Mouse (Mus musculus) kidney, postnatal 0 days (tissue): ENCODE results near the gene Nhsl2. TPM values are rescaled to one million over a fixed set of nuclear protein-coding genes. Genes with fewer than 3 reads are reported as not detected.

ENCODE experiments used
- ATAC-seq: fragments of 200-750 bp; cut with Nextera tagmentation; replicated peaks from 2 replicates; pipeline ENCODE4 v1.8.0; 2017; ENCODE audit warnings: low read depth, moderate number of reproducible peaks, moderate TSS enrichment, moderate library complexity; ENCODE audit not compliant: low FRiP score
- DNase-seq: peaks from one replicate; pipeline ENCODE4 v3.0.0-alpha.2; 2016; ENCODE audit warnings: low spot score
- H3K27ac ChIP-seq: fragments of 300-500 bp; sonication (generic); 2 replicates; pipeline ENCODE4 v1.5.1; 2014; ENCODE audit warnings: mild to moderate bottlenecking
- H3K27me3 ChIP-seq: fragments of 300-500 bp; sonication (generic); 2 replicates; pipeline ENCODE4 v1.6.1; 2014; ENCODE audit warnings: low read length, mixed read lengths; ENCODE audit not compliant: insufficient read depth
- H3K36me3 ChIP-seq: fragments of 300-500 bp; sonication (generic); 2 replicates; pipeline ENCODE4 v1.6.1; 2014; ENCODE audit warnings: low read length, mixed read lengths; ENCODE audit not compliant: insufficient read depth
- H3K4me1 ChIP-seq: fragments of 300-500 bp; sonication (generic); replicated peaks from 2 replicates; pipeline ENCODE4 v1.6.1; 2014; ENCODE audit warnings: antibody characterized with exemption, low read length, mixed read lengths; ENCODE audit not compliant: insufficient read depth
- H3K4me2 ChIP-seq: fragments of 300-500 bp; sonication (generic); 2 replicates; pipeline ENCODE4 v1.6.1; 2014; ENCODE audit warnings: mild to moderate bottlenecking, low read length, moderate library complexity, mixed read lengths
- H3K4me3 ChIP-seq: fragments of 300-500 bp; sonication (generic); replicated peaks from 2 replicates; pipeline ENCODE4 v1.5.1; 2014; ENCODE audit warnings: low read depth, low read length
- H3K9ac ChIP-seq: fragments of 300-500 bp; sonication (generic); 2 replicates; pipeline ENCODE4 v1.6.1; 2014; ENCODE audit warnings: low read depth, low read length
- H3K9me3 ChIP-seq: fragments of 300-500 bp; sonication (generic); replicated peaks from 2 replicates; pipeline ENCODE4 v1.6.1; 2016; ENCODE audit warnings: low read length, inconsistent platforms, mixed read lengths
- CTCF ChIP-seq: IDR thresholded peaks from 2 replicates; pipeline ENCODE4 v1.5.1; 2016; ENCODE audit warnings: antibody characterized with exemption, low read depth, mild to moderate bottlenecking, moderate library complexity
- WGBS: fragments of 180-500 bp; shearing (Covaris S2); extraction: QIAGEN DNeasy Blood & Tissue Kit; methylation state at CpG from one replicate; pipeline ENCODE4 v1.1.7; 2014; 5-methylcytosine and 5-hydroxymethylcytosine counted together
- polyA plus RNA-seq: library from polyadenylated mRNA; unstranded; fragments of >200 nt; fragmentation: Nextera tagmentation; extraction: Ambion mirVana; gene quantifications from 2 replicates; pipeline ENCODE4 v1.2.1, GENCODE M21; 2015

The Nhsl2 gene
- polyA plus RNA-seq, 1 experiment from 2014 or later: 4.9 TPM

- Histone ChIP-seq H3K27ac (no peak overlapping the region), H3K27me3 (no peaks in the 10 kb centered on the region), H3K36me3 (no peaks in the 10 kb centered on the region), H3K4me3 (no peak overlapping the region), H3K4me1 (no peaks in the 10 kb centered on the region; the same call in 1 of the 2 replicates), H3K9me3 (no peaks in the 10 kb centered on the region), H3K9ac (no peak overlapping the region), H3K4me2 (no peak overlapping the region)
- WGBS: 46% methylated on average over 2 of the region's 2 CpGs
- peak; percentile 65 for TF ChIP-seq CTCF
- ATAC-seq: no peak
- peak; percentile 34 for DNase-seq
These were observed 132.3 kb downstream of the Nhsl2 start for GRCm38 (mm10) chrX:101981450-101981849.

DNA sequence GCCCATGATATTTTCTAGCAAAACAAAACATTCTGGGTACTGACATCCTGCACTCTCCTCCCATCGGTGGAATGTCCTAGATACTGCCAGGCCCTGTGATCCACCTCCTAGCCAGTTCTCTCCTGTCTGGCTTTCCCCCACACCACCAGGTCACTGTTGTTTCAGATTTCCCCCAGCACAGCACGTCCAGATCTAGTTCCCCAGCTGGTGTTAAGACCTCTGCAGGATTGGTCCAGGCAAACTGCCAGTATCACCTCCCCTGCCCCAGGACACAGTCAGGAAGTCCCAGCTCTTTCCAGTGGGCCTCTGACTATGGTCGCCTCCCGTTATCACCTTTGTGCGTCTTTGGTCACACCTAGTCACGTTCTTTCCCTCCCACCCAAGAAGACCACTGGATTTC, 134.5 kb downstream of the Nhsl2 start:
- no peaks in the 10 kb centered on the region; the same call in 1 of the 2 replicates for H3K4me1 ChIP-seq
- 35% methylated on average over 6 of the region's 6 CpGs for WGBS
- no peak overlapping the region for H3K4me3 ChIP-seq
- no peak overlapping the region for H3K27ac ChIP-seq
- H3K36me3 ChIP-seq: no peaks in the 10 kb centered on the region
- TF ChIP-seq CTCF: no peak
- H3K9ac ChIP-seq: no peak overlapping the region
- H3K27me3 ChIP-seq: no peaks in the 10 kb centered on the region
- H3K4me2 ChIP-seq: no peak overlapping the region
- DNase-seq (no peak), ATAC-seq (no peak)
- H3K9me3 ChIP-seq: no peaks in the 10 kb centered on the region

GRCm38 (mm10) chrX:101986657-101987367, 137.6 kb downstream of the Nhsl2 start:
- no peaks in the 10 kb centered on the region for H3K4me1 ChIP-seq
- DNase-seq (no peak), ATAC-seq (no peak)
- H3K27ac ChIP-seq: no peak overlapping the region
- H3K9ac ChIP-seq: no peak overlapping the region
- no peak overlapping the region for H3K4me3 ChIP-seq
- no peaks in the 10 kb centered on the region for H3K36me3 ChIP-seq
- no peak for TF ChIP-seq CTCF
- H3K9me3 ChIP-seq: no peaks in the 10 kb centered on the region
- WGBS: 58% methylated on average over 9 of the region's 9 CpGs
- H3K4me2 ChIP-seq: no peak overlapping the region
- no peaks in the 10 kb centered on the region for H3K27me3 ChIP-seq

DNA sequence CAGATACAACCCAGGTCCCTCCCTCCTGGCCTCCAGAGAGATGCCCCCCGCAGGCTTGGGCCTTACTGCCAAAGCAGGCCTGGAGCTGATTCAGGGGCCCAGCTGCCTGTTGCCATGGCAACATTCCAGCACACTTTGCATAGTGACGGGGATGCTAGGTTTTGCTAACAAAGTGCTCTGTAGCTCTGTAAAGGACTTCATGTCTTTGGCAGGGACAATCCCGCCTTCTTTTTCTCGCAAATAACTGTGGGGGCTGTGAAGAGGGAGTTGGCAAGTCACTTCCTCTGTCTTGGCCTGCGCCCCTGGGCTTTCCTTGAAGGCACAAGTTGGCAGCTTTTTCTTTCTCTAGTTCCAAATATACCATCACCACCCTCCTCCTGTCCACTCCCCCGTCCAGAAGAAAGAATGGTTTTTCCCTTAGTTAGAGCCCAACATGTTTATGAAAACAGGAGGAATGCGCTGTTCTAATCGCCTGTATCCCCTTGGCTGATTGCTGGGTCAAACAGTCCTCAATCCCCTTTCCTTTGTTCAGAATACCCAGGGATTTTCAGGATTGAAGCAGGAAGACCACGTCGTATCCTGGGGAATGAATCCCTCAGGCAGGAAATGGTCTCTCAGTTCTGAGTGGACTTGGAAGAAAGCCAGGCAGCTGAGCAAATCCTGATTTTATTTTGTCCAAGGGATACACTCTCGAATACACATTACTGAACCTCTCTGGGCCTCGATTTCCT, 144.8 kb downstream of the Nhsl2 start:
- Histone ChIP-seq H3K27me3 (no peaks in the 10 kb centered on the region), H3K9me3 (no peaks in the 10 kb centered on the region), H3K36me3 (no peaks in the 10 kb centered on the region), H3K4me2 (no peak overlapping the region), H3K4me1 (no peaks in the 10 kb centered on the region), H3K4me3 (no peak overlapping the region), H3K27ac (peak overlapping the region; percentile 42; the same call in 1 of the 2 replicates), H3K9ac (no peak overlapping the region)
- DNase-seq (peak; percentile 55), ATAC-seq (no peak; the same call in 1 of the 2 replicates)
- no peak for TF ChIP-seq CTCF
- 41% methylated on average over 12 of the region's 12 CpGs for WGBS

DNA sequence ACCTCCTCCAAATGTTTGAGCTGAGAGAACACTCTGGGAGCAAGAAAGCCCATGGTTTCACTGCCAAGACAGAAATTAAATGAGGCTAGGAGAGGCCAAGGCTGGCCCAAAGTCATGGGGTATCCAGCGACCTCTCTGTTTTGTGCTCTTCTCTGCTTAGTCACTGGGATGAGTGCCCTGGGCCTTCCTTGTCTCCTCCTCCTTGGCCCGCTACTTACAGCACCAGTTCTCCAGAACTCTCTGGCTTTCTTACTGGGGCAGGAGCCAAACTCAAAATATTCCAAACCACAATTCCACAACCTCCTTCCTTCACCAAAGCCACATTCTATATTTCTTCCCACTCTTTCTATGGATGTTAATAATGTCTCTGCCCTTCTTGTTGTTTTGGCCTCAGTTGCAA, 147.5 kb downstream of the Nhsl2 start:
- no peak for ATAC-seq
- H3K36me3 ChIP-seq: no peaks in the 10 kb centered on the region
- H3K4me1 ChIP-seq: no peaks in the 10 kb centered on the region
- 90% methylated on average over 2 of the region's 2 CpGs for WGBS
- no peak for DNase-seq
- H3K27ac ChIP-seq: no peak overlapping the region
- TF ChIP-seq CTCF: no peak
- H3K4me3 ChIP-seq: no peak overlapping the region
- H3K9ac ChIP-seq: no peak overlapping the region
- H3K4me2 ChIP-seq: no peak overlapping the region
- H3K27me3 ChIP-seq: no peaks in the 10 kb centered on the region
- no peaks in the 10 kb centered on the region for H3K9me3 ChIP-seq

DNA sequence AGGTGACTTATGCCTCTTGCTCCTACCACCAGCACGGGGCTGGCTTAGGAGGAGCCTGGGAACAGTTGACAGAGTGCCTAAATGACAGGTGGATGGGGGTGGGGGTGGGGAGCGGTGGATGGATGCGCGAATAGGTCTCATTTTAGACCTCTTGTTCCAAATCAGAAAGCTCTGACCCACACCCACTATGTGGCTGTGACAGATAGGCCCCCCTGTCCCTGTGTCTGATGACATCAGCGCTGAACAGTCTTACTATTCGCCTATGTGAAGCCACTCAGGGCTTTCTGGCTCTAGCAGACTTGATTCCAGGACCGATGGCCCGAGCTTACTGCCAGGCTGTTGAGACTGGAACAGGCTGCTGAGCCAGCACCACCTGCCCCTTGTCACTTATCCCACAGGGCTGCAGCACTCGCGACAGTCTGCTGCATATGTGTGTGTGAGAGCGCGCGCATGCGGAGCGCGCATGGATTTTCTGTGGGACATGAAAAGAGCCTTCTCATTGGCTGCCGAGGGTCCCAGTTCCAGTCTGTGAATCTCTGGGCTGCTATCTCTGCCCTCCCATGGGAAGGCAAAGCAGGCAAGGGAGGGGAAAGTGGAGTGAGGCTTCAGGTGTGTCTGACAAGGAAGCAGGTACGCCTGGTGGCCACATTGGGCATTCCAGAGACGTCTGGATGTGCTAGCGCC, 154.6 kb downstream of the Nhsl2 start:
- Histone ChIP-seq H3K9me3 (no peaks in the 10 kb centered on the region), H3K27me3 (no peaks in the 10 kb centered on the region), H3K36me3 (no peaks in the 10 kb centered on the region), H3K27ac (no peak overlapping the region), H3K4me2 (peak overlapping the region; percentile 45), H3K4me1 (no peaks in the 10 kb centered on the region), H3K4me3 (0 out of 2 replicates have a peak overlapping the region, but pooled peaks have one; percentile 0), H3K9ac (no peak overlapping the region)
- WGBS: 29% methylated on average over 20 of the region's 20 CpGs
- TF ChIP-seq CTCF: peak; percentile 24; the same call in 1 of the 2 replicates
- no peak for DNase-seq
- 0 out of 2 replicates have a peak, but pooled peaks have one; percentile 52 for ATAC-seq
